Mouse (Mus musculus) liver, postnatal 0 days (tissue): ENCODE measurements at regions not wholly inside any gene's neighbourhood (a gene's known extent, or its start where the extent isn't known, plus 50 kb on each side); places are given as distances from the start of the nearest gene placed in this dataset.

Experiments used
- CTCF ChIP-seq: sonication (generic); IDR thresholded peaks from 2 replicates; pipeline ENCODE4 v1.5.1; 2016; ENCODE audit warnings: antibody characterized with exemption, low read depth
- EP300 ChIP-seq: IDR thresholded peaks from 2 replicates; pipeline ENCODE4 v1.6.1; 2016; ENCODE audit warnings: antibody characterized with exemption, low read depth, mild to moderate bottlenecking

DNA sequence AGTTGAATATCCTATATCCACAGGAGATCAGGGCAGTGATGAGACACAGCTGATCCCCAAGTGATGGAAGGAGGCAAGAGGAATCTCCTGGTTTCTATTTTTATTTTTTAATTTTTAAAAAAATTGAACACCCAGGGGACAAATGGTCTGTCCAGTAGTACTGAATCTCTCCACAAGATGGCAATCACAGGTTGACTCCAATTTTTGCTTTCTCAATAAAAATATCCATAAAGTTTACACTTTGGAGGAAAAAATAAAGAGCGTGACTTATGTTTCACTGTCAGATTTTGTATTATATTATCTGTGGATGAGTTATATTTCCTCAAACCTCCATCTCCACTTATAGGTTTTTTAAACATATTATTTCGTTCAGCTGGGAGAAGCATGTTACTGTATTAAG is 658.0 kb downstream of the Hace1 start:
- 0 out of 2 replicates have a peak, but pooled peaks have one; percentile 1 for TF ChIP-seq CTCF
- no peak for TF ChIP-seq EP300
